Comparison of ENCODE assay signal across 9 mouse cellular contexts in the genomic region with DNA sequence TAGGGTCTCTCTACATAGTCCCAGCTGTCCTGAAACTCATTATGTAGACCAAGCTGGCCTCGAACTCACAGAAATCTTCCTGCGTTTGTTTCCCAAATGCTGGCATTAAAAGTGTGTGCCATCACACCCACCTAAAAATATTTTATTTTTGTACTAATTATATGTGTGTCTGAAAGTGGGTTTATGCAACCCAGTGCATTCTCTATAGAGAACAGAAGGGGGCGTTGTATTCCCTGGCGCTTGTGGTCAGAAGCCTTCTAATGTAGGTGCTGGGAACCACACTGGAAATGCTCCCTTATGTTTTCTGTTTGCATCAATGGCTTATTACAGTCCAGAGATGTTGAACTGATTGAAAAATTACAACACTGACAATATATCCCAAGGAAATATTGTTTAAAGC. TPM values are rescaled to one million over a fixed set of nuclear protein-coding genes. Genes with fewer than 3 reads are reported as not detected.
DNase-seq lines count a peak whose midpoint lies in the region; TF ChIP-seq lines count a peak whose summit lies in the region.
"Had no signal": no experiment of that assay in that cellular context is flagged by ENCODE, and none has a peak within 500 bp of the region (broad histone marks: within the 10 kb centered on the region; RNA-seq: fewer than 3 reads in every experiment).

No protein-coding gene starts in this region.

- peaks cover 0 to 2% of the 10 kb centered on the region in 2 experiments for H3K36me3 ChIP-seq in CH12.LX (replicated peaks in 1 of 2; ENCODE audit: control insufficient read depth in 1 of 2, insufficient read depth in 1 of 2, low read length in 1 of 2)
- H3K36me3 ChIP-seq in embryonic facial prominence, embryonic 10.5 days (replicated peaks) = no peaks in the 10 kb centered on the region
- H3K36me3 ChIP-seq: limb, embryonic 15.5 days had no signal

- no peaks in the 10 kb centered on the region for H3K9me3 ChIP-seq in CH12.LX (replicated peaks; ENCODE audit: low read length)
- no peaks in the 10 kb centered on the region for H3K9me3 ChIP-seq in embryonic facial prominence, embryonic 10.5 days
- H3K9me3 ChIP-seq: limb, embryonic 15.5 days had no signal

- in situ Hi-C loops in CH12.LX (cut with MboI; ENCODE audit: low pct_ligation_motif_present, low pct_unique_long_range_greater_than_20kb, low sequenced_read_pairs) = no loop called here

- no peak overlapping the region for H3K9ac ChIP-seq in CH12.LX (ENCODE audit: insufficient read depth, low read depth)

- peaks cover 0 to 18% of the 10 kb centered on the region in 2 experiments; a peak in 2 of 4 replicates for H3K4me1 ChIP-seq in CH12.LX (ENCODE audit: control insufficient read depth in 1 of 2, insufficient read depth in 2 of 2)
- H3K4me1 ChIP-seq in embryonic facial prominence, embryonic 10.5 days = peaks cover 18% of the 10 kb centered on the region

- H3K4me3 ChIP-seq in CH12.LX (replicated peaks in 1 of 3; ENCODE audit: low read depth in 2 of 3, low read length in 2 of 3, poor library complexity in 1 of 3) = peak overlapping the region in 2 of 3 experiments; percentile 68 to 70
- peak overlapping the region; percentile 66; the same call in 1 of the 2 replicates for H3K4me3 ChIP-seq in embryonic facial prominence, embryonic 10.5 days

- no peak for TF ChIP-seq EP300 in CH12.LX (IDR thresholded peaks at IDR 0.05; ENCODE audit: low read length)

- H3K27ac ChIP-seq in CH12.LX (ENCODE audit: insufficient read depth, low read depth) = no peak overlapping the region
- no peak overlapping the region for H3K27ac ChIP-seq in embryonic facial prominence, embryonic 10.5 days (replicated peaks)

- DNase-seq in heart, adult 11 months = peak; percentile 72
- no peak for DNase-seq in heart, postnatal 14 days
- DNase-seq in CH12.LX (ENCODE audit: extremely low read depth) = peak; percentile 66
- DNase-seq in embryonic facial prominence, embryonic 10.5 days (ENCODE audit: low spot score) = no peak
- peak; percentile 36 for DNase-seq in lung, postnatal 10 days
- DNase-seq in ovary, postnatal 36 days (ENCODE audit: low spot score) = no peak
- no peak for DNase-seq in thymus, postnatal 25 days
- DNase-seq in right cerebral cortex, adult 18-20 months = no peak

- intact Hi-C loops in heart, postnatal 14 days (cut with DNase I) = no loop called here

- no peak for TF ChIP-seq RAD21 in CH12.LX (IDR thresholded peaks at IDR 0.05; ENCODE audit: low read depth, low read length)

- peak; percentile 55 to 66 for TF ChIP-seq CTCF in CH12.LX (conservative IDR thresholded peaks at IDR 0.05 in 1 of 2, IDR thresholded peaks at IDR 0.05 in 1 of 2; ENCODE audit: low read depth in 2 of 2, low read length in 2 of 2)

- peaks cover 5% of the 10 kb centered on the region for H3K79me2 ChIP-seq in CH12.LX (replicated peaks; ENCODE audit: control insufficient read depth, extremely low read depth, insufficient read depth, poor library complexity, severe bottlenecking)

- no peaks in the 10 kb centered on the region for H3K27me3 ChIP-seq in CH12.LX (replicated peaks)
- peaks cover 21% of the 10 kb centered on the region for H3K27me3 ChIP-seq in embryonic facial prominence, embryonic 10.5 days (replicated peaks; ENCODE audit: low read depth, poor library complexity, severe bottlenecking)

- no peak for TF ChIP-seq POLR2A in CH12.LX (IDR thresholded peaks at IDR 0.05; ENCODE audit: low read depth, low read length)

- WGBS in embryonic facial prominence, embryonic 10.5 days = 46% methylated on average over 4 of the region's 4 CpGs

- dilution Hi-C loops in CH12.LX (cut with MboI; ENCODE audit: extremely low pct_ligation_motif_present, extremely low pct_unique_long_range_greater_than_20kb, low sequenced_read_pairs) = no loop called here

- peak overlapping the region; percentile 50; the same call in 1 of the 2 replicates for H3K4me2 ChIP-seq in CH12.LX (ENCODE audit: insufficient read depth, low read depth, poor library complexity, severe bottlenecking)

TF ChIP-seq in CH12.LX, 34 proteins besides CTCF, POLR2A, EP300 and RAD21:
- TF ChIP-seq SIN3A (IDR thresholded peaks at IDR 0.05; ENCODE audit: low read length) (peak; percentile 30; the same call in 1 of the 2 replicates), BHLHE40 (IDR thresholded peaks at IDR 0.05; ENCODE audit: low read depth, low read length) (peak; percentile 23; the same call in 1 of the 2 replicates), JUND (conservative IDR thresholded peaks at IDR 0.05; ENCODE audit: low read depth, low read length) (0 out of 2 replicates have a peak, but pooled peaks have one; percentile 24), IRF4 (IDR thresholded peaks at IDR 0.05; ENCODE audit: low read depth, low read length) (peak; percentile 12; the same call in 1 of the 2 replicates), SMC3 (IDR thresholded peaks at IDR 0.05; ENCODE audit: low read depth, low read length) (peak; percentile 14; the same call in 1 of the 2 replicates), MYC (IDR thresholded peaks at IDR 0.05; ENCODE audit: low read depth, low read length) (no peak), USF2 (conservative IDR thresholded peaks at IDR 0.05; ENCODE audit: low read depth, low read length) (no peak)

RNA-seq across cellular contexts. Expression of a gene that starts 0.5 kb away (rescaled TPM):
- total RNA-seq in heart, postnatal 14 days (2021) = 1 to 10 TPM; 2.7 to 3.1 TPM
- 4.4 and 5.2 TPM in 2 replicates for total RNA-seq in CH12.LX (2012; rRNA removed)
- 4.4 and 4.9 TPM in 2 replicates for total RNA-seq in CH12.LX (2014; rRNA removed)
- 2.9 and 5.3 TPM in 2 replicates for polyA plus RNA-seq in CH12.LX (2012; ENCODE audit: insufficient read length, low read depth)
- 3.2 TPM in 2 replicates for polyA plus RNA-seq in embryonic facial prominence, embryonic 10.5 days (2016; fragmentation: Nextera tagmentation; extraction: Ambion mirVana)

RNA-seq across cellular contexts. Expression of a gene that starts 5.8 kb away (rescaled TPM):
- total RNA-seq in heart, postnatal 14 days (2021) = 10 to 100 TPM; 23.6 to 25.2 TPM
- total RNA-seq in CH12.LX (2012; rRNA removed) (15.4 and 16.0 TPM in 2 replicates), CH12.LX (2014; rRNA removed) (10.7 and 11.6 TPM in 2 replicates)
- polyA plus RNA-seq in CH12.LX (2012; ENCODE audit: insufficient read length, low read depth) = 18.1 TPM in 2 replicates
- 24.5 and 27.3 TPM in 2 replicates for polyA plus RNA-seq in embryonic facial prominence, embryonic 10.5 days (2016; fragmentation: Nextera tagmentation; extraction: Ambion mirVana)

RNA-seq across cellular contexts. Expression of a gene that starts 31.9 kb away (rescaled TPM):
- 10 to 100 TPM; 37.3 to 40.9 TPM for total RNA-seq in heart, postnatal 14 days (2021)
- total RNA-seq in CH12.LX (2012; rRNA removed) = 20.4 and 23.4 TPM in 2 replicates
- 33.4 and 33.6 TPM in 2 replicates for total RNA-seq in CH12.LX (2014; rRNA removed)
- polyA plus RNA-seq in CH12.LX (2012; ENCODE audit: insufficient read length, low read depth) = 38.8 and 42.7 TPM in 2 replicates
- polyA plus RNA-seq in embryonic facial prominence, embryonic 10.5 days (2016; fragmentation: Nextera tagmentation; extraction: Ambion mirVana) = 34.0 and 34.2 TPM in 2 replicates

Comparison
In these comparisons a context has a peak if more than half of its experiments do, and no peak if none do; other contexts are left out.
1. DNase-seq: peak in heart, adult 11 months (single experiment), CH12.LX (single experiment) and lung, postnatal 10 days (single experiment); none in heart, postnatal 14 days (0 of 2), embryonic facial prominence, embryonic 10.5 days (single experiment), ovary, postnatal 36 days (single experiment), thymus, postnatal 25 days (single experiment) and right cerebral cortex, adult 18-20 months (single experiment).